Mouse (Mus musculus): ENCODE data around the gene Cdsn. TPM values are rescaled to one million over a fixed set of nuclear protein-coding genes. Genes with fewer than 3 reads are reported as not detected.

Cdsn gene
- total and polyA plus RNA-seq, 2 experiments from 2014 or later = 0.29 TPM; not detected in 1

DNA sequence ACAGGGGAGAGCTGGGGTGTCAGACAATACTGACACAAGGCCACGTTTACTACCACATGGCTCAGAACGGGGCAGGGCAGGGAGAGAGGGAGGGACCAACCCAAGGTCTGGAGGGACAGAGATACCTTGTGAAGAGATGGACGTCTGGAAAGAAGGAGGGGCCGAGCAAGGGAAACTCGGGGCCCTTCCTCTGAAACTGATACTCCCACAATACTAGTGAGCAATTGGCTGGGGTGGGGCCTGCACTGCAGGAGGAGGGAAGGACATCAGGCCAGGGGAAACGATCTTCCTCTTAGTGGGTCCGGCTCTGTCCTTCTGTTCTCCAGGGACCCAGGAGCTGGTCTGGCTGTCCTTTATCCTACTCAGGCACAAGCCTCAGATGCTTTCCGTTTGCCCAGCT is 1.1 kb upstream of the Cdsn start:
- H3K4me1 ChIP-seq (ENCODE audit: insufficient read depth, low read length) = 0 out of 2 replicates have a peak, but pooled peaks cover 7% of the 10 kb centered on the region
- H3K9me3 ChIP-seq (ENCODE audit: low read length) = no peaks in the 10 kb centered on the region
- no peaks in the 10 kb centered on the region for H3K36me3 ChIP-seq (ENCODE audit: insufficient read depth, low read length)
- WGBS = 68% methylated on average over 8 of the region's 8 CpGs
- no peak overlapping the region for H3K27ac ChIP-seq
- no peaks in the 10 kb centered on the region for H3K27me3 ChIP-seq (ENCODE audit: insufficient read depth, low read length)
- TF ChIP-seq CTCF (IDR thresholded peaks at IDR 0.05; ENCODE audit: low read depth) = no peak
- H3K9ac ChIP-seq (replicated peaks; ENCODE audit: low read length) = no peak overlapping the region
- H3K4me3 ChIP-seq (ENCODE audit: low read length) = no peak overlapping the region
- ATAC-seq = no peak
- DNase-seq (ENCODE audit: low spot score) = no peak
- no peak overlapping the region for H3K4me2 ChIP-seq (ENCODE audit: low read depth, low read length)

DNA sequence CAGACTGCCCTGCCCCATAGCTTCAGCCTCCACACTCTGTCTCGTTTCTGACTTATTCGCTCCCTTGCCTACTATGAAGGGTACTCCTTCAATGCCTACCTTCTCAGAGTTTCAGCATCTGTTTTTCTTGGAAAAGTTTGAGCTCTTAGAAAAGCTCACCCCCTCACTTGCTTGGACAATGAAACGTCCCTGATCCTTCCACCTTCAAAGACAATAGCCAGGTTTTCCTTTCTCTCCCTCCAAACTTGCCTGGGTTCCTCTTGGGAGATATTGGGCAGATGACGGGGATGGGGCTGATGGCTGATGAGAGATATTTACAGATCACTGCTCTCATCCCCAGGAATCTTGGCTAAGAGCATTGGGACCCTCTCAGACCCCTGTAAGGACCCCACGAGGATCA is 2.4 kb downstream of the Cdsn start:
- WGBS = 76% methylated on average over 5 of the region's 5 CpGs
- H3K27ac ChIP-seq = no peak overlapping the region
- ATAC-seq (no peak), DNase-seq (ENCODE audit: low spot score) (no peak)
- no peaks in the 10 kb centered on the region for H3K27me3 ChIP-seq (ENCODE audit: insufficient read depth, low read length)
- H3K4me3 ChIP-seq (ENCODE audit: low read length) = no peak overlapping the region
- no peaks in the 10 kb centered on the region for H3K9me3 ChIP-seq (ENCODE audit: low read length)
- no peak overlapping the region for H3K4me2 ChIP-seq (ENCODE audit: low read depth, low read length)
- no peaks in the 10 kb centered on the region for H3K36me3 ChIP-seq (ENCODE audit: insufficient read depth, low read length)
- no peak for TF ChIP-seq CTCF (IDR thresholded peaks at IDR 0.05; ENCODE audit: low read depth)
- no peaks in the 10 kb centered on the region for H3K4me1 ChIP-seq (ENCODE audit: insufficient read depth, low read length)
- H3K9ac ChIP-seq (replicated peaks; ENCODE audit: low read length) = no peak overlapping the region

- DNase-seq (ENCODE audit: low spot score) (no peak), ATAC-seq (no peak)
- no peaks in the 10 kb centered on the region for H3K36me3 ChIP-seq (ENCODE audit: insufficient read depth, low read length)
- no peaks in the 10 kb centered on the region for H3K4me1 ChIP-seq (ENCODE audit: insufficient read depth, low read length)
- H3K27me3 ChIP-seq (ENCODE audit: insufficient read depth, low read length) = no peaks in the 10 kb centered on the region
- no peak for TF ChIP-seq CTCF (IDR thresholded peaks at IDR 0.05; ENCODE audit: low read depth)
- H3K4me2 ChIP-seq (ENCODE audit: low read depth, low read length) = no peak overlapping the region
- H3K9me3 ChIP-seq (ENCODE audit: low read length) = no peaks in the 10 kb centered on the region
- no peak overlapping the region for H3K27ac ChIP-seq
- H3K9ac ChIP-seq (replicated peaks; ENCODE audit: low read length) = no peak overlapping the region
- 92% methylated on average over 18 of the region's 18 CpGs for WGBS
- H3K4me3 ChIP-seq (ENCODE audit: low read length) = no peak overlapping the region
These were observed 3.0 kb downstream of the Cdsn start for GRCm38 (mm10) chr17:35554761-35555397.

GRCm38 (mm10) chr17:35556186-35556765 is 4.3 kb downstream of the Cdsn start:
- no peak overlapping the region for H3K9ac ChIP-seq (replicated peaks; ENCODE audit: low read length)
- 88% methylated on average over 13 of the region's 13 CpGs for WGBS
- H3K27me3 ChIP-seq (ENCODE audit: insufficient read depth, low read length) = no peaks in the 10 kb centered on the region
- no peak overlapping the region for H3K4me2 ChIP-seq (ENCODE audit: low read depth, low read length)
- TF ChIP-seq CTCF (IDR thresholded peaks at IDR 0.05; ENCODE audit: low read depth) = no peak
- no peak overlapping the region for H3K4me3 ChIP-seq (ENCODE audit: low read length)
- no peaks in the 10 kb centered on the region for H3K4me1 ChIP-seq (ENCODE audit: insufficient read depth, low read length)
- H3K27ac ChIP-seq = no peak overlapping the region
- no peak for DNase-seq (ENCODE audit: low spot score)
- H3K9me3 ChIP-seq (ENCODE audit: low read length) = no peaks in the 10 kb centered on the region
- ATAC-seq = no peak
- H3K36me3 ChIP-seq (ENCODE audit: insufficient read depth, low read length) = no peaks in the 10 kb centered on the region

DNA sequence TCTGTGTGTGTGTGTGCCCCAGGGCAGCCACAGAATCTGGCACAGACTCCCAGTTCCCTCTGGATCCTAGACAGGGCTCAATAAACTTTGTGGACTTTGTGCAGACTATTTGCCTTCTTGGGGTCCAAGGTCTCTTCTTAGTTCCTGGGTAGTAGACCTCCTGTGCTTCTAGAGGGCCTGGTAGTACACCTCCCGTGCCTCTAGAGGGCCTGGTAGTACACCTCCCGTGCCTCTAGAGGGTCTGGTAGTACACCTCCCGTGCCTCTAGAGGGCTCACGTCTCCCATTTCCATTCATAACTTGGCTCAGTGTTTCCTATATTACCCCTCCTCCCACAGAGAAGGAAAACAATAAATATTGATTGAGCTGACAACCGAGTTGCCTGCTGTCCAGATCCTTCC is 4.9 kb downstream of the Cdsn start:
- Histone ChIP-seq H3K9me3 (ENCODE audit: low read length) (no peaks in the 10 kb centered on the region), H3K4me2 (ENCODE audit: low read depth, low read length) (no peak overlapping the region), H3K4me1 (ENCODE audit: insufficient read depth, low read length) (no peaks in the 10 kb centered on the region), H3K27me3 (ENCODE audit: insufficient read depth, low read length) (no peaks in the 10 kb centered on the region), H3K36me3 (ENCODE audit: insufficient read depth, low read length) (no peaks in the 10 kb centered on the region), H3K9ac (replicated peaks; ENCODE audit: low read length) (no peak overlapping the region), H3K27ac (no peak overlapping the region), H3K4me3 (ENCODE audit: low read length) (no peak overlapping the region)
- DNase-seq (ENCODE audit: low spot score) = peak; percentile 75
- peak; percentile 43; the same call in 1 of the 2 replicates for ATAC-seq
- TF ChIP-seq CTCF (IDR thresholded peaks at IDR 0.05; ENCODE audit: low read depth) = peak; percentile 89
- 25% methylated on average over 5 of the region's 5 CpGs for WGBS

- no peaks in the 10 kb centered on the region for H3K4me1 ChIP-seq (ENCODE audit: insufficient read depth, low read length)
- no peak overlapping the region for H3K4me2 ChIP-seq (ENCODE audit: low read depth, low read length)
- H3K4me3 ChIP-seq (ENCODE audit: low read length) = no peak overlapping the region
- no peak overlapping the region for H3K27ac ChIP-seq
- TF ChIP-seq CTCF (IDR thresholded peaks at IDR 0.05; ENCODE audit: low read depth) = no peak
- H3K36me3 ChIP-seq (ENCODE audit: insufficient read depth, low read length) = no peaks in the 10 kb centered on the region
- DNase-seq (ENCODE audit: low spot score) (no peak), ATAC-seq (0 out of 2 replicates have a peak, but pooled peaks have one; percentile 28)
- H3K27me3 ChIP-seq (ENCODE audit: insufficient read depth, low read length) = no peaks in the 10 kb centered on the region
- no peaks in the 10 kb centered on the region for H3K9me3 ChIP-seq (ENCODE audit: low read length)
- 70% methylated on average over 9 of the region's 9 CpGs for WGBS
- no peak overlapping the region for H3K9ac ChIP-seq (replicated peaks; ENCODE audit: low read length)
These were observed 5.4 kb downstream of the Cdsn start for GRCm38 (mm10) chr17:35557351-35557750.

- WGBS = 57% methylated on average over 8 of the region's 8 CpGs
- Histone ChIP-seq H3K9me3 (ENCODE audit: low read length) (no peaks in the 10 kb centered on the region), H3K4me2 (ENCODE audit: low read depth, low read length) (no peak overlapping the region), H3K27me3 (ENCODE audit: insufficient read depth, low read length) (no peaks in the 10 kb centered on the region), H3K36me3 (ENCODE audit: insufficient read depth, low read length) (no peaks in the 10 kb centered on the region), H3K27ac (no peak overlapping the region), H3K9ac (replicated peaks; ENCODE audit: low read length) (no peak overlapping the region), H3K4me3 (ENCODE audit: low read length) (no peak overlapping the region), H3K4me1 (ENCODE audit: insufficient read depth, low read length) (no peaks in the 10 kb centered on the region)
- no peak for DNase-seq (ENCODE audit: low spot score)
- no peak for TF ChIP-seq CTCF (IDR thresholded peaks at IDR 0.05; ENCODE audit: low read depth)
- no peak for ATAC-seq
These were observed 6.3 kb downstream of the Cdsn start for GRCm38 (mm10) chr17:35558216-35558615.
